Mouse (Mus musculus) spleen, adult 2 months (tissue): ENCODE measurements at regions not wholly inside any gene's neighbourhood (a gene's known extent, or its start where the extent isn't known, plus 50 kb on each side); places are given as distances from the start of the nearest gene placed in this dataset.

Source experiments
- DNase-seq, 2 experiments: peaks; one replicate each; pipeline versions ENCODE4 v3.0.0 to v3.0.0-alpha.2; 2012 to 2021; ENCODE audit warnings: low spot score in 2 of 2, low read depth in 1 of 2
- H3K27ac ChIP-seq: fragments of 200-500 bp; 2 replicates; pipeline ENCODE4 v1.5.1; 2012; ENCODE audit warnings: low read length, inconsistent platforms; ENCODE audit not compliant: insufficient read depth
- H3K27me3 ChIP-seq: fragments of 200-500 bp; 2 replicates; pipeline ENCODE4 v1.6.1; 2012; ENCODE audit warnings: mild to moderate bottlenecking, moderate library complexity, low read length, inconsistent platforms; ENCODE audit not compliant: control insufficient read depth, insufficient read depth
- H3K36me3 ChIP-seq: fragments of 200-500 bp; 2 replicates; pipeline ENCODE4 v1.6.1; 2012; ENCODE audit warnings: mild to moderate bottlenecking, low read length, inconsistent platforms; ENCODE audit not compliant: control insufficient read depth, insufficient read depth
- H3K4me1 ChIP-seq: fragments of 200-500 bp; 2 replicates; pipeline ENCODE4 v1.6.1; 2011; ENCODE audit warnings: inconsistent platforms; ENCODE audit not compliant: control insufficient read depth, insufficient read depth, insufficient read length
- H3K4me3 ChIP-seq: fragments of 200-500 bp; 2 replicates; pipeline ENCODE4 v1.5.1; 2011; ENCODE audit warnings: mild to moderate bottlenecking, inconsistent platforms; ENCODE audit not compliant: insufficient read depth, insufficient read length; ENCODE audit errors: extremely low read depth
- CTCF ChIP-seq: fragments of 200-500 bp; IDR thresholded peaks from 2 replicates; pipeline ENCODE4 v1.5.1; 2011; ENCODE audit warnings: mild to moderate bottlenecking, inconsistent platforms; ENCODE audit not compliant: insufficient read depth, insufficient read length, insufficient replicate concordance; ENCODE audit errors: extremely low read depth
- POLR2A ChIP-seq: fragments of 200-500 bp; IDR thresholded peaks from 2 replicates; pipeline ENCODE4 v1.6.1; 2011; ENCODE audit warnings: low read depth, low read length, inconsistent platforms
- WGBS: fragments of 180-500 bp; shearing (Covaris S2); methylation state at CpG from one replicate; pipeline ENCODE4 v1.1.7; 2018; 5-methylcytosine and 5-hydroxymethylcytosine counted together

- DNase-seq = no peak
These were observed 185.8 kb upstream of the Prkcq start for GRCm38 (mm10) chr2:10986101-10986500.

DNA sequence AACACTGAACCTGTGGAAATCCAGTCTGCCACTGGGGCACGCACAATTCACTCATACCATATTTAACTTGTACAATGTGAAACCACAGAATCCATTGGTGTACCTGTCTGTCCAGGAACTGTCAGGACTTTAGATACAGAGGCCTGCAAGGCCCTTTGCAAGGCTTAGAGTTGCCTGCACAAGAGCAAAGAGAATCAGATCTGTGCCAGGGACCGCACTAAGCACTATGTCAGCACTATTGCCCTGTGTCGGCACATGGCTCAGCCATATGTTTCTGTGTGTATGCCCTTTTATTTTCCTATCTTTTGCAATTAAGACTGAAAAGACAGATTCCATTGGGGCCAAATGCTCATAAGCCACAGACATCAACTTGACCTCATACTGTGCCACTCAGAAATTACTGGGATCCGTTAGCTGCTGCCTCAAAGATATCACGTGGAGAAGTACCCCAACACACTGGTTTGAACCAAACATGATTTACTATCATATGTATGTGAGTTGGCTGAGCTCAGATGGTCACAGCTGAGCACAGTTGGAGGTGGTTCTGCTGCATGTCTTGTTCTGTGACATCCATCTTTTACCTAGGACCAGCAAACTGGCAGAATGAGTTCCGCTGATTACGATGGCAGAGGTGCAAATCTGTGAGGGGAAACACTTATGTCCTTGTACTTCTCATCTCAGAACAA is 181.7 kb upstream of the Prkcq start:
- H3K27me3 ChIP-seq = no peaks in the 10 kb centered on the region
- no peak for DNase-seq
- H3K4me1 ChIP-seq = no peaks in the 10 kb centered on the region
- no peak overlapping the region for H3K27ac ChIP-seq
- H3K36me3 ChIP-seq = no peaks in the 10 kb centered on the region
- TF ChIP-seq CTCF (no peak), POLR2A (no peak)
- H3K4me3 ChIP-seq = no peak overlapping the region
- 89% methylated on average over 7 of the region's 7 CpGs for WGBS

More at GRCm38 (mm10) chr2:10986101-10986500, 185.8 kb upstream of the Prkcq start:
- H3K4me3 ChIP-seq = no peak overlapping the region
- H3K4me1 ChIP-seq = no peaks in the 10 kb centered on the region
- TF ChIP-seq POLR2A (no peak), CTCF (no peak)
- WGBS = 78% methylated on average over 7 of the region's 7 CpGs
- H3K36me3 ChIP-seq = no peaks in the 10 kb centered on the region
- H3K27ac ChIP-seq = no peak overlapping the region
- no peaks in the 10 kb centered on the region for H3K27me3 ChIP-seq

- DNase-seq = no peak
- Histone ChIP-seq H3K27me3 (no peaks in the 10 kb centered on the region), H3K27ac (no peak overlapping the region), H3K36me3 (no peaks in the 10 kb centered on the region), H3K4me3 (no peak overlapping the region), H3K4me1 (no peaks in the 10 kb centered on the region)
- whole genome bisulfite sequencing = 86% methylated on average over 1 of the region's 1 CpGs
- TF ChIP-seq CTCF (no peak), POLR2A (no peak)
These were observed 173.1 kb upstream of the Prkcq start for GRCm38 (mm10) chr2:10998798-10999197.

- Histone ChIP-seq H3K27me3 (no peaks in the 10 kb centered on the region), H3K27ac (no peak overlapping the region), H3K36me3 (no peaks in the 10 kb centered on the region), H3K4me1 (no peaks in the 10 kb centered on the region), H3K4me3 (no peak overlapping the region)
- TF ChIP-seq POLR2A = no peak
- no peak for TF ChIP-seq CTCF
- no peak for DNase-seq
- WGBS = 50% methylated on average over 1 of the region's 1 CpGs
These were observed 172.7 kb upstream of the Prkcq start for GRCm38 (mm10) chr2:10999217-10999618.

- DNase-seq = no peak
- TF ChIP-seq POLR2A = no peak
- Histone ChIP-seq H3K4me1 (no peaks in the 10 kb centered on the region), H3K36me3 (no peaks in the 10 kb centered on the region), H3K27ac (no peak overlapping the region), H3K4me3 (no peak overlapping the region), H3K27me3 (no peaks in the 10 kb centered on the region)
- WGBS = 30% methylated on average over 2 of the region's 2 CpGs
These were observed 166.1 kb upstream of the Prkcq start for GRCm38 (mm10) chr2:11005806-11006205.

DNA sequence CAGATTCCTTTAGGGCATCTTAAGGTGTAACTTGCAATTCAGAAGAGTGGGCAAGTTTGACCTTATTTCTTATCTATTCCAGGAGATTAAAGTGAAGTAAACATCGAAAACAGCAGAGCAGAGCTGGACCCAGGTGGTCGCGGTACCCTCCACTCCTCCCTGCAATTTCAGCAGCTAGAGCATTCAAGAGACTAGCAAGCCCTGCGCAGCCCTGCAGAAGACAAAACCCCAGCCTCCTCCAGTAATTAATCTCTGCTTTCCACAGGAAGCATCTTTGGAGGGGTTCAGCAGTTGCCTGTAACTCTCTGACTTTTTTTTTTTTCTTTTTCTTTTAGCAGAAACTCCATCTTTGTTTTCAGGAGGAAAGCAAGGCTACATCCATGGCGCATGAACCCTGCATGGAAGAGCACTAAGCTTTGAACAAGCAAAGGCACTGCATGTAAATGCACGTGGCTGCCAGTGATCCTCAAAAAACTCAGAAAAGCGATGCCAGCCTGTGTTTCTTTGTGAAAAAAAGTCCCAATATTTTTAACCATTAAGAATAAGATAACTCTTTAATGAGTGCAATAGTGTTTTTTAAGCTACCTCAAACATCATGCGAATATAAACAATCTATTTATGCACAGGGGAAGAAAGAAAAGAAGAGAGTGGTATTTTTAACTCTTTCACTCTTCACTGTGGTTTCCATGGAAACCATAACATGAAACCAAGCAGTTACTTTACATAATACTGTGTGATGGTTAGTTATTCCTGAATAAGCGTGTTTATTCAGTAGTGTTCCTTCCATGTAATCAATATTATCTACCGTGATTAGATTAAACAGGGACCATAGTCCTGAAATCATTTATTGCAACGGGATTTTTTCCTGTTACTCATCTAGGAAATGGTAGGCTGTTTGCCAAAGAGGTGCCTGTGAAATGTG is 160.6 kb upstream of the Prkcq start:
- whole genome bisulfite sequencing = 85% methylated on average over 11 of the region's 11 CpGs
- no peaks in the 10 kb centered on the region for H3K4me1 ChIP-seq
- no peaks in the 10 kb centered on the region for H3K36me3 ChIP-seq
- no peaks in the 10 kb centered on the region for H3K27me3 ChIP-seq
- H3K4me3 ChIP-seq = no peak overlapping the region
- H3K27ac ChIP-seq = no peak overlapping the region
- no peak for DNase-seq
- TF ChIP-seq CTCF (no peak), POLR2A (no peak)

DNA sequence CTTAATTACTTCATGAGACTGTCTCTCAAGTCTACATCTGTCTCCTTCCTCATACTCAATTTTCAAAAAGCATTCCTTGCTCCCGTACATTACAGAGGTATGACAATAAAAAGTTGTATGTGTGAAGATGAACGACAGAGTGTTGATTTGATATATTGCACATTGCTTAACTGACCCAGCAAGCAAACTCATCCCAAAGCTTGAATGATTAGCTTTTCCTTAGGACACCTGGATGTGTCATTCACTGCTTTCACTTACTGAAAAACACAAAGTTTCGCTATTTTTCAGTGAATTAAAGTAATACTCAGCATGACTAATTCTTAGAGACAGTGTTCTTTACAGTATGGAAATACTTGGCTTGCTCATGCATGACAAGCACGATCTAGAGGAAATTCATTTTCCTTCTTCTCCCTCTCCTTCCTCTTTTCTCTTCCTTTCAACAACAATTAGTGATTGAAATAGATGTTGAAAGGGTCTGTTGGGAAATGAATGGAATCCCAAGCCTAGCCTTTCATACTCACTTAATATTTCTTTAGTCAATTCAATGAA is 159.5 kb upstream of the Prkcq start:
- DNase-seq = no peak
- Histone ChIP-seq H3K4me1 (no peaks in the 10 kb centered on the region), H3K27ac (no peak overlapping the region), H3K27me3 (no peaks in the 10 kb centered on the region), H3K36me3 (no peaks in the 10 kb centered on the region), H3K4me3 (no peak overlapping the region)
- 55% methylated on average over 4 of the region's 4 CpGs for WGBS
- TF ChIP-seq CTCF = no peak
- no peak for TF ChIP-seq POLR2A
